Mouse (Mus musculus) midbrain, postnatal 0 days (tissue): ENCODE measurements around the gene Lsm6. TPM values are rescaled to one million over a fixed set of nuclear protein-coding genes. Genes with fewer than 3 reads are reported as not detected.
A peak's percentile ranks its signal among the peaks of the same experiment; 100 is the strongest.

Experiments used
- ATAC-seq: fragments of 200-750 bp; cut with Nextera tagmentation; 2 replicates; pipeline ENCODE4 v1.8.0; 2017; ENCODE audit warnings: moderate number of reproducible peaks, mild to moderate bottlenecking, moderate TSS enrichment, moderate library complexity; ENCODE audit not compliant: low FRiP score
- DNase-seq: peaks from one replicate; pipeline ENCODE4 v3.0.0-alpha.2; 2015; ENCODE audit warnings: low spot score
- H3K27ac ChIP-seq: fragments of 300-500 bp; sonication (generic); 2 replicates; pipeline ENCODE4 v1.5.1; 2014; ENCODE audit warnings: low read depth, mild to moderate bottlenecking, low read length, mixed read lengths
- H3K27me3 ChIP-seq: fragments of 300-500 bp; sonication (generic); 2 replicates; pipeline ENCODE4 v1.6.1; 2014; ENCODE audit warnings: low read length, control low read depth, mixed read lengths; ENCODE audit not compliant: insufficient read depth
- H3K36me3 ChIP-seq: fragments of 300-500 bp; sonication (generic); 2 replicates; pipeline ENCODE4 v1.6.1; 2014; ENCODE audit warnings: low read length, control low read depth, mixed read lengths; ENCODE audit not compliant: insufficient read depth
- H3K4me1 ChIP-seq: fragments of 300-500 bp; sonication (generic); 2 replicates; pipeline ENCODE4 v1.6.1; 2014; ENCODE audit warnings: mild to moderate bottlenecking, control low read depth, antibody characterized with exemption, low read length, mixed read lengths; ENCODE audit not compliant: insufficient read depth
- H3K4me2 ChIP-seq: fragments of 300-500 bp; sonication (generic); 2 replicates; pipeline ENCODE4 v1.6.1; 2014; ENCODE audit warnings: low read depth, mild to moderate bottlenecking, low read length, mixed read lengths; ENCODE audit not compliant: poor library complexity, severe bottlenecking
- H3K4me3 ChIP-seq: fragments of 300-500 bp; sonication (generic); 2 replicates; pipeline ENCODE4 v1.5.1; 2014; ENCODE audit warnings: low read depth, mild to moderate bottlenecking, low read length, moderate library complexity
- H3K9ac ChIP-seq: fragments of 300-500 bp; sonication (generic); replicated peaks from 2 replicates; pipeline ENCODE4 v1.6.1; 2014; ENCODE audit warnings: mild to moderate bottlenecking, low read length, moderate library complexity, mixed read lengths; ENCODE audit not compliant: poor library complexity, severe bottlenecking
- H3K9me3 ChIP-seq: fragments of 300-500 bp; sonication (generic); 2 replicates; pipeline ENCODE4 v1.6.1; 2016; ENCODE audit warnings: low read length, control low read depth
- CTCF ChIP-seq: IDR thresholded peaks from 2 replicates; pipeline ENCODE4 v1.5.1; 2016; ENCODE audit warnings: antibody characterized with exemption, mild to moderate bottlenecking
- WGBS: fragments of 180-500 bp; shearing (Covaris S2); extraction: QIAGEN DNeasy Blood & Tissue Kit; methylation state at CpG from one replicate; pipeline ENCODE4 v1.1.7; 2014; 5-methylcytosine and 5-hydroxymethylcytosine counted together
- polyA plus RNA-seq: library from polyadenylated mRNA; unstranded; fragments of >200 nt; fragmentation: Nextera tagmentation; extraction: Ambion mirVana; gene quantifications from 2 replicates; pipeline ENCODE4 v1.2.1, GENCODE M21; 2015
- total RNA-seq: library from RNA; depleted of rRNA; stranded (reverse); fragments of >200 nt; gene quantifications from 2 replicates; pipeline ENCODE4 v1.2.3, GENCODE M21; 2014

Lsm6 gene
- total and polyA plus RNA-seq, 2 experiments from 2014 or later: 29.2 to 141 TPM

DNA sequence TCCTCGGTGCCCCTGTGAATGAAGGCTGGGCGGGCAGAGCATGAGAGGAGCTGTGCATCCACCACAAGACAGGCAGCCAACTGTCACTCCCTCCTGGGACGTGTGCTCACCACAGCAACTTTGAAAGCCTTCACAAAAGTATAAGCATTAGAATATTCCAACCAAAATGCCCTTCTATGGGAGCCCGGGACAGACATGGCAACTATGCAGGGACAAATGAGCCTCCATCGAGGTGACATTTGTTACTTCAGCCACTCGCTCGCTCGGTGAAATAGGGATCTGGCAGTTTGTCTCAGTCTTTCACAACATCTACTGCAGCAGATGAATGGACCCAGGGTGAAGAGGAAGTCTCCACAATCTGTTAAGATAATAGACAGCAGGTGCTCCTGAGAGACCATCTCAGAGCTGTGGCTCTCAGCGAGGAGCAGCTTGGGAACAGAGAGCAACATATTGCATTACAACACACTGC lies 10.7 kb downstream of the Lsm6 start:
- Histone ChIP-seq H3K27ac (0 out of 2 replicates have a peak overlapping the region, but pooled peaks have one; percentile 14), H3K27me3 (no peaks in the 10 kb centered on the region), H3K9me3 (no peaks in the 10 kb centered on the region), H3K36me3 (peaks cover 27% of the 10 kb centered on the region), H3K4me3 (no peak overlapping the region), H3K4me1 (no peaks in the 10 kb centered on the region), H3K4me2 (no peak overlapping the region), H3K9ac (no peak overlapping the region)
- 58% methylated on average over 9 of the region's 9 CpGs for WGBS
- DNase-seq: peak; percentile 73
- TF ChIP-seq CTCF: no peak
- no peak; the same call in 1 of the 2 replicates for ATAC-seq

GRCm38 (mm10) chr8:78809454-78810206 lies 11.3 kb downstream of the Lsm6 start:
- ATAC-seq: no peak
- H3K4me3 ChIP-seq: no peak overlapping the region
- peaks cover 30% of the 10 kb centered on the region for H3K36me3 ChIP-seq
- 0 out of 2 replicates have a peak overlapping the region, but pooled peaks have one; percentile 0 for H3K4me2 ChIP-seq
- H3K9ac ChIP-seq: no peak overlapping the region
- H3K27ac ChIP-seq: 0 out of 2 replicates have a peak overlapping the region, but pooled peaks have one; percentile 14
- no peaks in the 10 kb centered on the region for H3K9me3 ChIP-seq
- no peak for TF ChIP-seq CTCF
- no peaks in the 10 kb centered on the region for H3K27me3 ChIP-seq
- DNase-seq: no peak
- H3K4me1 ChIP-seq: no peaks in the 10 kb centered on the region
- WGBS: 63% methylated on average over 14 of the region's 14 CpGs

- ATAC-seq: no peak
- no peak overlapping the region for H3K27ac ChIP-seq
- H3K9me3 ChIP-seq: no peaks in the 10 kb centered on the region
Observed at GRCm38 (mm10) chr8:78808888-78809287, 12.1 kb downstream of the Lsm6 start.

DNA sequence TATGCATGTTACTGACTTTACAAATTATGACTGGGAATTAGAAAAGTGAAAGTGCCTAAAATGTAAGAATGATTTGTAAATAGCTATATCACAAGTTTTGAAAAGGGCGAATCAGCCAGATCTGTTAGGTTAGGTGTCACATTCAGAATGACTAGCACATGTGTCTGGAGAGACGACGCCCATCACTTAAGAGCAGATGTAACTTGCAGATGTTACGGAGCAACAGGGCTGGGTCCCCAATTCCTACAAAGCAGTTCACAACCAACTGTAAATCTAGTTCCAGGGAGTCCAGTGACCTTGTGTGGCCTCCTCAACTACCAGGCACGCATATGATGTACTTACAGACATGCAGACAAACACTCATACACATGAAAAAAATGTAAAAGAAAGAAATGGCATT lies 12.5 kb downstream of the Lsm6 start:
- no peak overlapping the region for H3K4me3 ChIP-seq

More at GRCm38 (mm10) chr8:78808888-78809287, 12.1 kb downstream of the Lsm6 start:
- no peak for DNase-seq
- H3K4me1 ChIP-seq: no peaks in the 10 kb centered on the region
- TF ChIP-seq CTCF: no peak
- peaks cover 30% of the 10 kb centered on the region for H3K36me3 ChIP-seq
- H3K4me3 ChIP-seq: no peak overlapping the region
- H3K27me3 ChIP-seq: no peaks in the 10 kb centered on the region
- H3K4me2 ChIP-seq: peak overlapping the region; percentile 0; the same call in 1 of the 2 replicates
- H3K9ac ChIP-seq: no peak overlapping the region
- WGBS: 96% methylated on average over 2 of the region's 2 CpGs

DNA sequence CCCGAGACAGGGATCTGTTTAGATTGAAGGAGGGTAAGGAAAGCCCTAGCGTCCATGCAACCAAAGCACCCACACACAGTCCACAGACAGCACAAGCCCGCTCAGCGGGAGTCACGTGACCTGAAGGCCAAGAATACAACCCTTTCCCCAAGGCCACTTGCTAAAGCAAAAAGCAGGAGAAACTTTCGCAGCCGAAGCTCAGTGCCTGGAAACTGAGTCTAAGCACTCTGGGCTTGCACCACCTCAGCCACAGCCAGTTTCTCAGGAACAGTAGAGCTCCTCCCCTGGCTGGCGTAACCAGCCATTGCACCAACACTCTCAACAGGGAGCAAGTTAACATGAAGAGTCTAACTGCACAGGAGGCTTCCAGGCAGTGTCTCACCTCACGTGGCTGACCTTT lies 13.7 kb downstream of the Lsm6 start:
- no peak overlapping the region for H3K4me2 ChIP-seq
- H3K4me3 ChIP-seq: no peak overlapping the region
- no peaks in the 10 kb centered on the region for H3K9me3 ChIP-seq
- TF ChIP-seq CTCF: no peak
- H3K36me3 ChIP-seq: peaks cover 30% of the 10 kb centered on the region
- DNase-seq: no peak
- H3K27me3 ChIP-seq: no peaks in the 10 kb centered on the region
- 90% methylated on average over 9 of the region's 9 CpGs for WGBS
- H3K9ac ChIP-seq: no peak overlapping the region
- H3K27ac ChIP-seq: no peak overlapping the region
- H3K4me1 ChIP-seq: no peaks in the 10 kb centered on the region
- no peak for ATAC-seq

More for the DNA sequence above, 12.5 kb downstream of the Lsm6 start:
- H3K9me3 ChIP-seq: no peaks in the 10 kb centered on the region
- no peak overlapping the region for H3K9ac ChIP-seq
- WGBS: 96% methylated on average over 5 of the region's 5 CpGs
- no peak for DNase-seq
- peaks cover 30% of the 10 kb centered on the region for H3K36me3 ChIP-seq
- no peaks in the 10 kb centered on the region for H3K4me1 ChIP-seq
- TF ChIP-seq CTCF: no peak
- ATAC-seq: no peak
- H3K4me2 ChIP-seq: no peak overlapping the region
- no peak overlapping the region for H3K27ac ChIP-seq
- no peaks in the 10 kb centered on the region for H3K27me3 ChIP-seq

GRCm38 (mm10) chr8:78806006-78806405 lies 14.9 kb downstream of the Lsm6 start:
- TF ChIP-seq CTCF: no peak
- Histone ChIP-seq H3K4me1 (no peaks in the 10 kb centered on the region), H3K36me3 (peaks cover 24% of the 10 kb centered on the region), H3K9ac (no peak overlapping the region), H3K4me2 (no peak overlapping the region), H3K9me3 (no peaks in the 10 kb centered on the region), H3K4me3 (no peak overlapping the region), H3K27ac (no peak overlapping the region), H3K27me3 (no peaks in the 10 kb centered on the region)
- ATAC-seq (no peak), DNase-seq (no peak)
- 89% methylated on average over 5 of the region's 5 CpGs for WGBS
